Mouse (Mus musculus): ENCODE measurements around the gene Ndufa4l2. TPM values are rescaled to one million over a fixed set of nuclear protein-coding genes. Genes with fewer than 3 reads are reported as not detected.
A peak's percentile ranks its signal among the peaks of the same experiment; 100 is the strongest.

The Ndufa4l2 gene
- total RNA-seq, 2 experiments from 2014 or later, result 2.1 to 4.9 TPM

DNA sequence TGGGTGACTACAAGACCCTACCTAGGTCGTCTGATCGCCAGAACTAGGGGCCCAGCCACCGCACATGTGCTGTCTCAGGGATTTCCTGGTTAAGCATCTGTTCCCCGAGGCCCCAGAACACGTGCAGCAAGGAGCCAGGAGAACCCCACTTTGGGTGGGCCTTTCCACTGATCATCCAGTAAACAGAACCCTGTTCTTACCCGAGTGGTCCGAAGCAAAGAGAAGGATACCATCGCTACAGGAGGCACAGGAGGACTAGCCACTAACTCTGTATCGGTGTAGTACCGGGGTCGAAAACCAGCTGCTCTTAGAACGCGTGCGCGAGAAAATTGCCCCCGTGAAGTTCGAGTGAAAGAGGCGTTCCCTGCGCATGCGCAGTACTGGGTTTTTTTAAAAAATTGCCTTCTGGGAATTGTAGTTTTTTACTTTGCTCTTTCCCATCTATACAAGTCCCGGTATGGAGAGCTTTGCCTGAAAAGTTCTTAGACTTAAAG is 7.4 kb downstream of the Ndufa4l2 start, which contains the start of gene Shmt2:
Gene Shmt2 (minus strand): TSS at position 357 of the 494 bp plus-strand sequence.
- peak; percentile 73 to 82 for DNase-seq (ENCODE audit: low spot score in 2 of 2)
- intact Hi-C loops (cut with DNase I), result no loop called here

DNA sequence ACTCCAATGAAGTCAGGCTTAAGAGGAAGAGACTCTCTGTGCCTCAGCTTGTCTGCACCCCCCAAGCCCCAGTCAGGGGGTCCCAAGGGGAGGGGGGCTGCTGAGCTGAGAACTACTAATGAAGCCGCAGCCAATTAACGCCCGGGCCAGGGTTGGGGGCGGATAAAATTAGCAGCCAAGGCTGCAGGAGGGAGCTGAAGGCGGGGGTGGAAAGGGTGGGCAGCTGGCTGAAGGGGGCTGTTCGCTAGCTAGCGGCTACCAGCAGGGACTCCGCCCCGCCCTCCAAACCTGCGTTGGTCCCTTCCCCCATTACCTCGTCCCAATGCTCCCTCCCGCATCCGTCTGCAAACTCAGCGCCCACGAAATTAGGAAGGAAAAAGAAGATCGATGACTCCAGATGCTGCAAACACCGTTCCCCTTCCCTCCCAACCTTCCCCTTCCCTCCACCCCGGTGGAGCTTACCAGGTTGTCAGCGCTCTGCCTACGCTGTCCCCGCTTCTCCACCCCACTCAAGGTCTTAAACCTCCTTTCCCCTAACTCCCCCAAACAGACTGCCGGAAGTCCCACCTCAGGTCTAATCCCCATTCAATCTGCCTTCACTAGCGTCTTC is 10.0 kb downstream of the Ndufa4l2 start:
- DNase-seq (ENCODE audit: low spot score in 2 of 2), result no peak
- intact Hi-C loops (cut with DNase I), result no loop called here

GRCm38 (mm10) chr10:127526048-127526447 is 11.3 kb downstream of the Ndufa4l2 start:
- intact Hi-C loops (cut with DNase I), result no loop called here
- DNase-seq (ENCODE audit: low spot score in 2 of 2), result no peak

GRCm38 (mm10) chr10:127526681-127527080 is 11.9 kb downstream of the Ndufa4l2 start:
- intact Hi-C loops (cut with DNase I), result no loop called here
- DNase-seq (ENCODE audit: low spot score in 2 of 2), result no peak

GRCm38 (mm10) chr10:127527481-127527880 is 12.7 kb downstream of the Ndufa4l2 start:
- intact Hi-C loops (cut with DNase I), result no loop called here
- DNase-seq (ENCODE audit: low spot score in 2 of 2), result no peak

DNA sequence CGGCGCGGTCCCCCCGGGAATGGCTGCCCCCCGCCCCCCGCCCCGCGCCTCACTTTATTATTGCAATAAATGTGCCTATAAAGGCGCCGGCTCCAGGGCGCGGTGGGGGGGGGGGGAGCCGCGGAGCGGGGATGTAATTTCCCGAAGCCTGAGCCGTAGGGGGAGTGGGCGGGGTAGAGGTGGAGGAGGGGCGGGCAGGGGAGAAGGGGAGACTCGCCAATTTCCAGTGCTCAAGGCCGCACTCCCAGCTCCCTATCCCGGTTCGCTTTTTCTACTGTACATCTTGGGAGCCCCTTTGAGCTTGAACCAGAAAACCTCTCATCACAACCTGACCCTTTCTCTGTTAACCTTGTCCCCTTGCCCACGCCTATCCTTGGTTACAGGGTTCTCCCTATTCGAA is 16.2 kb downstream of the Ndufa4l2 start:
- no peak for DNase-seq (ENCODE audit: low spot score in 2 of 2)
- intact Hi-C loops (cut with DNase I), result no loop called here

DNA sequence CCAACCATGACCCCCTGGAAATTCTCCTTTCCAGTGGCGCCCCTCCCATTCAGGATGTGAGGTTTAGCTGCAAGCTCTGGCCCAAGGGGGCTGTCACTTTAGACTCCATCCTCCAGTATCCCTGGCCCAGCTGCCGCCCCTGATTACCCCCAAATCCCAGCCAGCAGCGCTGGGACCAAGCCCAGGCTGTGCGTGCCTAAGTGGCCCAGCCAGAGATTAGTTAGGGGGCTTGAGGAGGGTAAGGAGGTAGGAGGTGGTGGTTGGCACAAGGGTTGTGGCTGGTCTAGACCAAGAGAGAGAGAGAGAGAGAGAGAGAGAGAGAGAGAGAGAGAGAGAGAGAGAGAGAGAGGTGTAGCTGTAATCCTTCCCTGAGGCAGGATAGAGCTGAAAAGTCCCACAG is 16.8 kb downstream of the Ndufa4l2 start:
- DNase-seq (ENCODE audit: low spot score in 2 of 2), result no peak
- intact Hi-C loops (cut with DNase I), result no loop called here

DNA sequence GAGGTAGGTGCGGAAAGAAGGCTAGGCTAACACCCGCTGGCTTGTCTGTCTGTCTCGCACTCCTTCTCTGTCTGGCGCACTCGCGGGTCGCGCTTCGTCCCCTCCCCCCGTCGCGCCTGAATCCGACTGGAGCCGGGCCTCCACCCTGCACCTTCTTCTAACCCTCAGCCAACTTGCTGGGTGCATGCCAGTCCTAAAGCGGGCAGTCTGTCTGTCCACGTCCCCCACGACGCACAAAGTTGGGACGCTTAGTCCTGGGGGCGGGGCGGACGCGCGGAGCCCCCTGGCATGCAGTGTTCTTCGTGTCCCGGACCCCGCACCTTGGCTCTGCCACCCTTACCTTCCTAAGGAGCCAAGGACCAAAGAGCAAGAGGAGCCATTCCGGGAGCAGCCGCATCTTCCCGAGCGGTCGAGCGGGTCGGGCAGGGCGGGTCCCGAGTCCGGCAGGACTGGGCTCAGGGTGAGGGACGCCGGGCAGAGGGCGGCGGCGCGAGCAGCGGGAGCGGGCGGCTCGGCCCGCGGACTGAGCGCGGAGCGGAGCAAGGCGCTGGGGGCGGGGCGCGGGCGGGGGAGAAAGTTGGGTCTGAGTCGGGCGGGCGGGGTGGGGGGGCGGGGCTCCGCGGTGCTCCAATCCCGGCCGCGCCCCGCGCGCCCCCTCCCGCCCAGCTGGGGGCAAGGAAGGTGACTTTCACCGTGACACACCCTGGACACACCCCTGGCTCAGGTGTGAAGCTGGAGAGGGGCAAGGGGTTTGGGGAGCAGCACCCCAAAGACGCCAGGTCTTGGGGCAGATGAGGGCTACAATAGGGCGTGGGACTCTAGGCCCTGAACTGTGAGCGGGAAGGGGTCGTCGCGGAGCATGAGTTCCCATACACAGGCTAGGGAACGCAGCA is 19.5 kb downstream of the Ndufa4l2 start, which contains the start of gene Nxph4:
Gene Nxph4 (minus strand): TSS at position 524 of the 893 bp plus-strand sequence.
- DNase-seq (ENCODE audit: low spot score in 2 of 2), result no peak
- intact Hi-C loops (cut with DNase I), result no loop called here

DNA sequence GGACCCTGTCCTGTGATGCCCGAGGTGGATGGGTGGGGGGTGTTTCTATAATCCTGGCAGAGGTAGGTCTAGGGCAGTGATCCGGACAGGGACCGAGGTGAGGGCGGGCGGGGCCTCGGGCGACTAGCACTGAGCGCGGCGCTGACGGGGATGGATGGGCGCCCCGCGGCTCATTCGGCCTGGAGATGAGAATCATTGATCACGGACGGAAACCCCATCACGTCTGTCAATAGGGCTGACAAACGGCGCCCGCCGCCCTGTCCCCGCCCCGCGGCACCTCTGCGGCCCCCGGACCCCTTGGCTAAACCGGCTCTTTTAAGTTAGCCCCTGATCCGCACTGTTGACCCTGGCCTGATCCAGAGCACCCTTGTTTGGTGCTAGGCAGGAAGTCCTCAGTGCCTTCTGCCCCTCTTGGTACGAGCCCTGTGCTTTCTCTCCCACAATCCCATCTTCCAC is 20.2 kb downstream of the Ndufa4l2 start:
- DNase-seq (ENCODE audit: low spot score in 2 of 2), result no peak
- intact Hi-C loops (cut with DNase I), result no loop called here

- intact Hi-C loops (cut with DNase I), result no loop called here
- no peak for DNase-seq (ENCODE audit: low spot score in 2 of 2)
Observed at GRCm38 (mm10) chr10:127536586-127537314, 22.0 kb downstream of the Ndufa4l2 start.

GRCm38 (mm10) chr10:127537854-127538583 is 23.3 kb downstream of the Ndufa4l2 start:
- intact Hi-C loops (cut with DNase I), result loop anchor here (1.0 kb wide), 2 partner anchors 25 to 29 kb away; no protein-coding TSS in a partner anchor
- peak; percentile 74 to 76 for DNase-seq (ENCODE audit: low spot score in 2 of 2)

- intact Hi-C loops (cut with DNase I), result no loop called here
- DNase-seq (ENCODE audit: low spot score in 2 of 2), result no peak
Observed at GRCm38 (mm10) chr10:127541510-127541909, 26.7 kb downstream of the Ndufa4l2 start.

- intact Hi-C loops (cut with DNase I), result no loop called here
- DNase-seq (ENCODE audit: low spot score in 2 of 2), result no peak
Observed at GRCm38 (mm10) chr10:127542084-127542483, 27.3 kb downstream of the Ndufa4l2 start.

DNA sequence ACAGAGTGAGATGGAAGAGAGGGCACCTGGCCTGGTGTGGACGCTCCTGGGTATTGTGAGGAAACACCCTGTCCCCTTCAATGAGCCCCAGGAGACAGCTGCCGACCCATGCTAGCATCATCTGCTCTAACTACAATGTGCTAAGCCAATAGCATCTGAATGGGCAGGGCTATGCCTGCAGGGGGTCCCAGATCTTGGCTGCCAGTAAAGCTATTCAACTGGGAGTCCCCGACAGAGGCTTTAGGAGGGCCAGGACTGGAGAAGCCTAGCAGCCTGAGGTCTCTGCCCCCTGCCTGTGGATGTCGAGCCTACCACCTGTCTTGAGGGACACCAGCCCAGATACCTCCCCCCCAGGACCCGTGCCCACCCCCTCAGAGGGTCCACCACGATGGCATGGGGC is 28.0 kb downstream of the Ndufa4l2 start:
- intact Hi-C loops (cut with DNase I), result no loop called here
- DNase-seq (ENCODE audit: low spot score in 2 of 2), result no peak

- no peak for DNase-seq (ENCODE audit: low spot score in 2 of 2)
- intact Hi-C loops (cut with DNase I), result no loop called here
Observed at GRCm38 (mm10) chr10:127543916-127544315, 29.1 kb downstream of the Ndufa4l2 start.

GRCm38 (mm10) chr10:127544375-127544774 is 29.6 kb downstream of the Ndufa4l2 start:
- intact Hi-C loops (cut with DNase I), result no loop called here
- DNase-seq (ENCODE audit: low spot score in 2 of 2), result no peak

DNA sequence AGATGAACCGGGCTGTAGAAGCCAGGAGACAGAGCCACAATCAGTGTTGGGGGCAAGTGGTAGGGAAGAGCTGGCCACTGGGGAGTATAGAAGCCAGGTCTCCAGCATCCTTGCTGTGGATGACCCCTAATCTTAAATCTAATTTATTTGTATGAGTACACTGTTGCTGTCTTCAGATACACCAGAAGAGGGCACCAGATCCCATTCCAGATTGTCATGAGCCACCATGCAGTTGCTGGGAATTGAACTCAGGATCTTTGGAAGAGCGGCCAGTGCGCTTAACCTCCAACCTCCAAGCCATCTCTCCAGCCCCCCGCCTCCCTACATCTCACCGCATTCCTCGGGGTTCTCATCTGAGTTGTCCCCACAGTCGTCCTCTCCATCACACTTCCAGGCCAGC is 31.7 kb downstream of the Ndufa4l2 start:
- no peak for DNase-seq (ENCODE audit: low spot score in 2 of 2)
- intact Hi-C loops (cut with DNase I), result no loop called here

- no peak for DNase-seq (ENCODE audit: low spot score in 2 of 2)
- intact Hi-C loops (cut with DNase I), result no loop called here
Observed at GRCm38 (mm10) chr10:127548236-127548635, 33.5 kb downstream of the Ndufa4l2 start.

DNA sequence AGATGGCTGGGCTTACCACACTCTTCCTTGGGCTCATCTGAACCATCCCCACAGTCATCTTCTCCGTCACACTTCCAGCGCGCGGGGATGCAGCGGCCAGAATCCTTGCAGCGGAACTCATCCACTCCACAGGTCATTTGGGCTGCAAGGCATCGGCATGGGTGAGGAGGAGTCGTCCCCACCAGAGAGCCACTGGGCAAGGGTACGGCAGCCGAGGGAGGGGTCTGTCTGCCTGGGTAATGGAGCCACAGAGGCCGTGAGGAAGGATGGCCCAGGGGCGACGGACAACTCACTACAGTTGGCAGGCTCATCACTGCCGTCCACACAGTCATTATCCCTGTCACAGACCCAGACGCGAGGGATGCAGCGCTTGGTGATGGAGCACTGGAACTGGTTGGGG is 35.1 kb downstream of the Ndufa4l2 start:
- intact Hi-C loops (cut with DNase I), result no loop called here
- no peak for DNase-seq (ENCODE audit: low spot score in 2 of 2)
